Mouse (Mus musculus) midbrain, embryonic 10.5 days (tissue): ENCODE measurements around the gene Aff3. TPM values are rescaled to one million over a fixed set of nuclear protein-coding genes. Genes with fewer than 3 reads are reported as not detected.

ENCODE experiments used
- DNase-seq: peaks from one replicate; pipeline ENCODE4 v3.0.0-alpha.2; 2017; ENCODE audit warnings: low spot score
- H3K27ac ChIP-seq: fragments of 300-500 bp; sonication (generic); replicated peaks from 2 replicates; pipeline ENCODE4 v1.5.1; 2016; ENCODE audit warnings: mild to moderate bottlenecking
- H3K27me3 ChIP-seq: fragments of 300-500 bp; sonication (generic); 2 replicates; pipeline ENCODE4 v1.6.1; 2016; ENCODE audit warnings: low read depth, mild to moderate bottlenecking; ENCODE audit not compliant: poor library complexity, severe bottlenecking
- H3K36me3 ChIP-seq: fragments of 300-500 bp; sonication (generic); 2 replicates; pipeline ENCODE4 v1.6.1; 2016; ENCODE audit warnings: mild to moderate bottlenecking, moderate library complexity
- H3K4me1 ChIP-seq: fragments of 300-500 bp; sonication (generic); 2 replicates; pipeline ENCODE4 v1.6.1; 2016
- H3K4me3 ChIP-seq: fragments of 300-500 bp; sonication (generic); 2 replicates; pipeline ENCODE4 v1.5.1; 2016; ENCODE audit warnings: mild to moderate bottlenecking, moderate library complexity
- H3K9me3 ChIP-seq: fragments of 300-500 bp; sonication (generic); replicated peaks from 2 replicates; pipeline ENCODE4 v1.6.1; 2016; ENCODE audit warnings: mild to moderate bottlenecking
- WGBS: fragments of 180-500 bp; shearing (Covaris S2); methylation state at CpG from one replicate; pipeline ENCODE4 v1.1.7; 2016; 5-methylcytosine and 5-hydroxymethylcytosine counted together
- polyA plus RNA-seq: library from polyadenylated mRNA; unstranded; fragments of >200 nt; fragmentation: Nextera tagmentation; extraction: Ambion mirVana; gene quantifications from 2 replicates; pipeline ENCODE4 v1.2.1, GENCODE M21; 2016

Aff3 gene
- polyA plus RNA-seq, 1 experiment from 2014 or later = 3.0 TPM

DNA sequence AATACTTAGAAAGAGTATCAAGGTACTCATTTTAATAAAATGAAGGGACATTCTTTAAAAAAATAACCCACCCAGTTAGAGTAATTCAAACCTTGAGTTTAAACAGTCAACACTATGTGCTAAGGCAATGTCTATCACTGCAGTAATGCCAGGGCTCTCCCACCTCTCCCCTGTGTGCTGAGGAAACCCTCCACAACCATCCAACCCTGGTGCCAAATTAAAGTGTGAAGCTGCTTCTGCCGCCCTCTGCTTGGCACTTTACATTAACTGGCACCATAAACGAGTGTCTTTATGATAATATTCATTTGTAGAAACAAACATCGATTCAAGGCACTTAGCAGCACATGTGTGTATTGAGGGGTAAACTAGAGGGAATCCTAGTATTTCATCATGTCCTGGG lies 97.0 kb downstream of the Aff3 start:
- no peak for DNase-seq
- H3K4me3 ChIP-seq = no peak overlapping the region
- H3K4me1 ChIP-seq = peaks cover 40% of the 10 kb centered on the region
- no peaks in the 10 kb centered on the region for H3K27me3 ChIP-seq
- H3K27ac ChIP-seq = no peak overlapping the region
- no peaks in the 10 kb centered on the region for H3K36me3 ChIP-seq
- WGBS = 74% methylated on average over 3 of the region's 3 CpGs
- H3K9me3 ChIP-seq = no peaks in the 10 kb centered on the region

GRCm38 (mm10) chr1:38566101-38566678 lies 98.6 kb downstream of the Aff3 start:
- Histone ChIP-seq H3K36me3 (no peaks in the 10 kb centered on the region), H3K27me3 (no peaks in the 10 kb centered on the region), H3K4me3 (peak overlapping the region; percentile 30; the same call in 1 of the 2 replicates), H3K9me3 (no peaks in the 10 kb centered on the region), H3K4me1 (peaks cover 56% of the 10 kb centered on the region), H3K27ac (peak overlapping the region; percentile 80)
- 49% methylated on average over 9 of the region's 9 CpGs for WGBS
- DNase-seq = no peak

- Histone ChIP-seq H3K27me3 (no peaks in the 10 kb centered on the region), H3K4me3 (peak overlapping the region; percentile 30; the same call in 1 of the 2 replicates), H3K9me3 (no peaks in the 10 kb centered on the region), H3K27ac (peak overlapping the region; percentile 80), H3K36me3 (no peaks in the 10 kb centered on the region), H3K4me1 (peaks cover 65% of the 10 kb centered on the region)
- WGBS = 54% methylated on average over 7 of the region's 7 CpGs
- no peak for DNase-seq
Observed at GRCm38 (mm10) chr1:38565295-38565777, 99.4 kb downstream of the Aff3 start.

- no peaks in the 10 kb centered on the region for H3K9me3 ChIP-seq
- H3K4me3 ChIP-seq = no peak overlapping the region
- H3K27me3 ChIP-seq = no peaks in the 10 kb centered on the region
- H3K36me3 ChIP-seq = no peaks in the 10 kb centered on the region
- peak; percentile 29 for DNase-seq
- peaks cover 66% of the 10 kb centered on the region for H3K4me1 ChIP-seq
- WGBS = 20% methylated on average over 11 of the region's 11 CpGs
- peak overlapping the region; percentile 77 for H3K27ac ChIP-seq
Observed at GRCm38 (mm10) chr1:38562397-38563199, 102.2 kb downstream of the Aff3 start.

DNA sequence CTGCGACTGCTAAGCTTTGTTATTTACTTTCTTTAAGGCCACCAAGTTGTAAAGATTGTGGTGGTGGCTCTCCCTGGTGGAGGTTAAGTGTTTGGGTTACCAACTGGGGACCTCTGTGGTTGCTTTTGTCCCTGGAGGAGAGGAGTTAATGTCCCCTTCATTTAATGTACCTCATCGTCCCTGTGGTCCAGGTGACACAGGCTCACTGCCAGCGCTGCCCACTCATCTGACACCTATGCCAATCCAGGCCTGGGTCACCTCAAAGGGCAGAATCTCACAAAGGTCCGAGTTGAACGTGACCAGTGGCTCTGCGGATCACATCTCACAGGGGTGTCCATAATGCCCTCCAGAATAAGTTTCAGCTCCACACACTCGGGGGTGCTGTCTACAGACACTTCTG lies 103.4 kb downstream of the Aff3 start:
- H3K36me3 ChIP-seq = no peaks in the 10 kb centered on the region
- no peak overlapping the region for H3K4me3 ChIP-seq
- peaks cover 58% of the 10 kb centered on the region for H3K4me1 ChIP-seq
- no peak for DNase-seq
- peak overlapping the region; percentile 18 for H3K27ac ChIP-seq
- no peaks in the 10 kb centered on the region for H3K27me3 ChIP-seq
- H3K9me3 ChIP-seq = no peaks in the 10 kb centered on the region
- 79% methylated on average over 7 of the region's 7 CpGs for WGBS

GRCm38 (mm10) chr1:38560666-38561065 lies 104.1 kb downstream of the Aff3 start:
- H3K27me3 ChIP-seq = no peaks in the 10 kb centered on the region
- no peak for DNase-seq
- peaks cover 51% of the 10 kb centered on the region for H3K4me1 ChIP-seq
- WGBS = 87% methylated on average over 9 of the region's 9 CpGs
- no peaks in the 10 kb centered on the region for H3K9me3 ChIP-seq
- H3K36me3 ChIP-seq = no peaks in the 10 kb centered on the region
- H3K27ac ChIP-seq = no peak overlapping the region
- H3K4me3 ChIP-seq = no peak overlapping the region

DNA sequence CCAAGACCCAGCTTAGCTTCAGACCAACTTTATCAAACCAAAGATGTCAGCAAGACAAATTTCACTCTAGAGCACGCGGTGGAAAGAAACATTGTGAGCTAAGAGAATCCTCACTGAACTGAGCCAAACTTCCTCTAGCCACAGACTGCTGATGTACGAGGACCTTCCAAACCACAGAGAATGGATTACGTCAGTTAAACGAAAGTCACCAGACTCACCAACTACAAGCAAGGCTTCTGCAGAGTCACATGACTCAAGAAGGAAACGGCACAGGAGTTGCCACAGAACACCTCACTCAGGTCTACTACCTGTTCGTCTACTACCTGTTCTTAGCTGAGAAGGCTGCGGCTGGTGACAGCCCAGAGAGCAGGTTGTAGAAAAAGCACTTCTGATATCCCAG lies 107.1 kb downstream of the Aff3 start:
- DNase-seq = no peak
- WGBS = 92% methylated on average over 8 of the region's 8 CpGs
- H3K27me3 ChIP-seq = no peaks in the 10 kb centered on the region
- H3K36me3 ChIP-seq = no peaks in the 10 kb centered on the region
- H3K9me3 ChIP-seq = no peaks in the 10 kb centered on the region
- no peak overlapping the region for H3K27ac ChIP-seq
- H3K4me3 ChIP-seq = no peak overlapping the region
- H3K4me1 ChIP-seq = peaks cover 31% of the 10 kb centered on the region

GRCm38 (mm10) chr1:38554546-38554945 lies 110.2 kb downstream of the Aff3 start:
- WGBS = 88% methylated on average over 3 of the region's 3 CpGs
- H3K4me1 ChIP-seq = peaks cover 9% of the 10 kb centered on the region
- H3K27ac ChIP-seq = no peak overlapping the region
- H3K9me3 ChIP-seq = no peaks in the 10 kb centered on the region
- no peak for DNase-seq
- no peak overlapping the region for H3K4me3 ChIP-seq
- no peaks in the 10 kb centered on the region for H3K36me3 ChIP-seq
- H3K27me3 ChIP-seq = no peaks in the 10 kb centered on the region

DNA sequence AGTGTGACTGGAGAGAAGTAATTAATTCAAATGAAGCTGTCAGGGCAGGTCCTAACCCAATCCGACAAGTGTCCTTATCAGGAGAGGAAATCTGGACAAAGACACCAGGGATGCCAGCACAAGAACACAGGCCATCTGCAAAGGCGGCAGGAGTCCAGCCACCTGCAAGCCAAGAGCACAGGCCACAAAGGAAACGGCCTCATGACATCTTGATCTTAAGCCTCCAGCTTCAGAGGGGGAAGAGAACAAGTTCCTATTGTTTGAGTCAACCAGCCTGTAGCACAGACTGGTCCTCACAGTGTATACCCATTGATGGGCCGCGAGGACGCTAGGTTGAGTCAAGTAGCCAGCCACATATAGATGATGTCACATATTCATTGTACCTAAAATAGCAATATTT lies 111.7 kb downstream of the Aff3 start:
- no peaks in the 10 kb centered on the region for H3K9me3 ChIP-seq
- DNase-seq = no peak
- WGBS = 44% methylated on average over 6 of the region's 6 CpGs
- peaks cover 11% of the 10 kb centered on the region for H3K4me1 ChIP-seq
- no peaks in the 10 kb centered on the region for H3K27me3 ChIP-seq
- H3K36me3 ChIP-seq = no peaks in the 10 kb centered on the region
- H3K4me3 ChIP-seq = no peak overlapping the region
- no peak overlapping the region for H3K27ac ChIP-seq

- 93% methylated on average over 13 of the region's 13 CpGs for WGBS
- H3K9me3 ChIP-seq = no peaks in the 10 kb centered on the region
- DNase-seq = no peak
- no peak overlapping the region for H3K27ac ChIP-seq
- H3K4me1 ChIP-seq = peaks cover 16% of the 10 kb centered on the region
- H3K27me3 ChIP-seq = no peaks in the 10 kb centered on the region
- H3K4me3 ChIP-seq = no peak overlapping the region
- H3K36me3 ChIP-seq = no peaks in the 10 kb centered on the region
Observed at GRCm38 (mm10) chr1:38550579-38550978, 114.2 kb downstream of the Aff3 start.

GRCm38 (mm10) chr1:38548671-38549661 lies 115.8 kb downstream of the Aff3 start:
- no peak for DNase-seq
- no peaks in the 10 kb centered on the region for H3K36me3 ChIP-seq
- 80% methylated on average over 8 of the region's 8 CpGs for WGBS
- H3K4me3 ChIP-seq = no peak overlapping the region
- peaks cover 25% of the 10 kb centered on the region for H3K4me1 ChIP-seq
- no peak overlapping the region for H3K27ac ChIP-seq
- no peaks in the 10 kb centered on the region for H3K27me3 ChIP-seq
- H3K9me3 ChIP-seq = no peaks in the 10 kb centered on the region

DNA sequence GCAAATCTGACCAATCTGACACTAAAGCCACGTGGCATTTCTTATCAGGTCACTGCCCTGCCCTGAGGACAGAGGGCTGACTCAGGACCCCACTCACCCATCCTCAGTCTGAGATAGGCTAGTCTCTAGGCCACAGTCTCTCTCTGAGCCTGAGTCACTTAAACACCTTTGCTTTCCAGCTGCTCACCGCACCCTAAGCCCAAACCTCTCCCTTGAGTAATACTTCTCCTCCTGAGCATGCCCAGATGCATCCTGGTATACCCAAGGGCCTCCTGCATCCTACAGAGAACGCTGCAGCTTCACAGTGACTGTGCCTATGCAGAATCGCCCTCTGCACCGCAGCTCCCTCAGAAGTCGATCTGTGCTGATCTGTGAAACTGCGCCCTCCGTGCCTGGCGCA lies 117.1 kb downstream of the Aff3 start:
- 92% methylated on average over 9 of the region's 9 CpGs for WGBS
- Histone ChIP-seq H3K4me3 (no peak overlapping the region), H3K9me3 (no peaks in the 10 kb centered on the region), H3K36me3 (no peaks in the 10 kb centered on the region), H3K4me1 (peaks cover 19% of the 10 kb centered on the region), H3K27ac (no peak overlapping the region), H3K27me3 (no peaks in the 10 kb centered on the region)
- no peak for DNase-seq
